Mouse (Mus musculus): ENCODE measurements around the gene Ccno.

- TF ChIP-seq CTCF (IDR thresholded peaks at IDR 0.05; ENCODE audit: extremely low read depth, insufficient read length, insufficient replicate concordance, low read depth, low read length) (no peak), POLR2A (IDR thresholded peaks at IDR 0.05; ENCODE audit: low read depth, low read length) (no peak)
These were observed 8.8 kb downstream of the Ccno start for GRCm38 (mm10) chr13:112996407-112996806.
